Mouse (Mus musculus) forelimb bud, embryonic 11.5 days (tissue): ENCODE results near the gene AB124611.
A peak's percentile ranks its signal among the peaks of the same experiment; 100 is the strongest.
"Not testable (repeated sequence)": the region's sequence is repeated elsewhere in the genome, so short reads cannot be mapped to it uniquely, and the experiment has no call there.

ENCODE experiments used
- DNase-seq: peaks from one replicate; pipeline ENCODE4 v3.0.0-alpha.2; 2012; ENCODE audit warnings: low read depth, low spot score

The AB124611 gene

DNA sequence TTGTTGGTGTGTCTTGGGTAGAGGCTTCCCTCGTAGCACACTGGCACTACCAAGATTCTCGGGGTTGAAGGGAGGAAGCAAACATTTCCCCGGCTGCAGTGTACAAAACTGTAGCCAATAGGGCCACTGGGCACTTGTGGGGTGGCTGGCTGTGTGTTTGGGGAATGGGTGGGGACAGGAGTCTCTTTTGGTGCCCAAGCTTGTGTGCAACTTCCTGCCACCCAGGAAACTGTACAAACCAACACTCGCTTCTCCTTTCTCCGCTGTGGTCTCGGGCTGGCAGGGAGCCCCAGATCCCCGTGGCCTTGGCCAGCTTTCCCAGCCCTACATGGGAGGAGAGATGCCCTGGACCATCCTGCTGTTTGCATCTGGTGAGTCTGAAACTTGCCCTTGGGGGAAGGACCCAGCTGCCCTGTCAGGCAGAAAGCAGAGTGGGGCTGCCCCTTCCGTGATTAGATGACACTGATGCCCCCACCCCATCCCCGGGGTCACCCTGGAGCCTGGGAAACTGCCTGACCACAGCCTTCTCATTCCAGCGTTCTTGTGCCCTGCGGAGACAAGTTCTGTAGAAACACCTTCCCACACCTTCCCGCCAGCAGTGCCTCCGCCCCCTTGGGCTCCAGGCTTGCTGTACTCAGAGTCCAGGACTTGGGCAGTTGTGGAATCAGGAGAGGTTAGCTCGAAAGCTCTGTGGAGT, at the start of gene AB124611:
Gene AB124611 (plus strand): TSS at position 240 of the 697 bp plus-strand sequence.
- no peak for DNase-seq

DNA sequence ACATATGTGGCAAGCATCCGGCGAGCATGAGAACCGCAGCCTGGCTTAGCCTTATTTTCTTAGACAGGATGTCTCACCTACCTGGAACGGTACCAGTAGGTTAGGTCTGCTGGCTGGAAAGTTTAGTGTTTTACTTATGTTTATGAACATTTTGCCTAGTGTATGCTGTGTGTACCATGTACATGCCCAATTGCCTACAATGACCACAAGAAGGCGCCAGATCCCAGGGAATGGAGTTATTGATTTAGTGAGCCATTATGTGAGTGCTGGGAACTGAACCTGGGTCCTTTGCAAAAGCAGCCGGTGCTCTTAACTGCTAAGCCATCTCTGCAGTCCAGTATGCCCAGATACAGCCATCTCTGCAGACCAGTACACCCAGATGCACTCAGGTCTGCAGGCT, 48.3 kb upstream of the AB124611 start:
- no peak for DNase-seq

GRCm38 (mm10) chr9:21484065-21484464, 41.9 kb upstream of the AB124611 start:
- no peak for DNase-seq

GRCm38 (mm10) chr9:21488246-21488645, 37.7 kb upstream of the AB124611 start:
- DNase-seq: not testable (repeated sequence)

- DNase-seq: no peak
These were observed 35.3 kb upstream of the AB124611 start for GRCm38 (mm10) chr9:21490696-21491095.

- DNase-seq: no peak
These were observed 32.1 kb upstream of the AB124611 start for GRCm38 (mm10) chr9:21493907-21494306.

DNA sequence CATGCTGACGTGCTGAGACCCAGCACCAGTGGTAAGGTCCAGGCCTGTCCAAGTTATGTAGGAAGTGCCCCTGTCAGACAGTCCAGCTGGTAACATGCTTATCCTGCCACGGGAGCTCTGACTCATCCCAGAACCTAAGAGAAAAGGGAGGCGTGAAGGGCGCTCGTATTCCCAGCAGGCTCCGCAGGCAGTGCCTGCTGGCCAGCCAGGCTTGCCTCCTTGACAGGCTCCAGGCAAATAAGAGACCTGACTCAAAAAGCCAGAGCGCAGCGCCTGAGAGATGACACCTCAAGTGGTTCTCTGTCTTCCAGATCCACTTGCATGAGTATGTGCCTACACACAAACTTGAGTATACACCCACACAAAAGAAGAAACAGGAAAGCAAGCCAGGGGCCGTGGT, 31.2 kb upstream of the AB124611 start:
- no peak for DNase-seq

- peak; percentile 90 for DNase-seq
These were observed 29.5 kb upstream of the AB124611 start for GRCm38 (mm10) chr9:21496308-21497049.

DNA sequence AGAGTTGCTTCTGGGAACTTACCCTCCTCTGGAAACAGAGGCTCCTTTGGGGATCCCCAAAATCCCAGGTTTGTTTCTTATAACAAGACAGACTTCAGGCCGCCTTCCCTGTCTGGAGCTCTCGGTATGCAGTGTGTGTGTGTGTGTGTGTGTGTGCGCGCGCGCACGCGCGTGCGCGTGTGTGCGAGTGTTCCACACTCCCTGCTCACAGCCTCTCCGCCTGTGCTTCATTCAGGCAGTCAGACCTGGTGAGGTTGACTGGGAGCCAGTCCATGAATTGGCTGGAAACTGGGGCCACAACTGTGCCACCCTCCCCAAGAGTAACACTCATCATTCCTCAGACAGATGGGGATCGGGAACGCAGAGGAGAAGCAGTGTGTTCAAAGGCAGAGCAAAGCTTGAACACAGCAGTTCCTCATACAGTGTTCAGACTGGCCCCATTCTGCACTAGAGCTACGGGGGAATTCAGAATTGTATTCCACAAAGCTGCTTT, 28.9 kb upstream of the AB124611 start:
- DNase-seq: no peak

DNA sequence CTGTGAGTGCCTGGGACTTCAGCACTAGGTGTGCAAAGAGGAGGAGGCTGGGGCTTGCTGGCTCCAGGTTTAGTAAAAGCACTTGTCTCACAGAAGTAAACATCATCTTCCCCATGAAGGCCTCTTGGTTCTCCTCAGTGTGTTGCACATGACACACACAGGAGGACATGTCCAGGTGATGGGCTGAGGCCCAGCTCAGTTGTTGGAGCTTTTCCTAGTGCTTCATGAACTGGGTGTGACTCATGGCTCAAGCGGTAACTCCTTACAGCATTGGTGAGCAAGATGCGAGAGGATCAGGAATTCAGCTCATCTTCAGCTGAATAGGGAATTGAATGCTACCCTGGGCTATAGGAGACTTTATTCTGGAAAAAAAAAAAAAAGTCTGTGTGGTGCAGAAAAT, 28.3 kb upstream of the AB124611 start:
- DNase-seq: no peak

GRCm38 (mm10) chr9:21498284-21498902, 27.6 kb upstream of the AB124611 start:
- no peak for DNase-seq

GRCm38 (mm10) chr9:21503352-21503751, 22.6 kb upstream of the AB124611 start:
- no peak for DNase-seq

DNA sequence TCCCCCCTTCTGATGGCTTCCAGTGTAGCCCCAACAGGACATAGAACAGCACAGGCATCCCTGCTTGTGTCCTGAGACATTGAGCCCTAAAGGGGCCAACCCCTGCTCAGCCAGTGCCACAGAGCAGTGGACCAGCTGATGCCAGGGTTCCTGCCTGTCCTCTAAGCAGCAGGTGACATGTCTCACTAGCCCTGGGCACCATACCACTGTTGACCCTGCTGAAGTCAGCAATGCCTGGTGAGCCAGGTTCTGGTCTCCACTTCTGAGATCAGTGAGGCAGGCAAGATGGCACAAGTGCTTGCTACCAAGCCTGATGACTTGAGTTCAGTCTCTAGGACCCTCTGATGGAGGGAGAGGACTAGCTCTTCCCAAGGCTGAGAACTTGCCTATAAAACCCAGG, 20.2 kb upstream of the AB124611 start:
- DNase-seq: no peak

DNA sequence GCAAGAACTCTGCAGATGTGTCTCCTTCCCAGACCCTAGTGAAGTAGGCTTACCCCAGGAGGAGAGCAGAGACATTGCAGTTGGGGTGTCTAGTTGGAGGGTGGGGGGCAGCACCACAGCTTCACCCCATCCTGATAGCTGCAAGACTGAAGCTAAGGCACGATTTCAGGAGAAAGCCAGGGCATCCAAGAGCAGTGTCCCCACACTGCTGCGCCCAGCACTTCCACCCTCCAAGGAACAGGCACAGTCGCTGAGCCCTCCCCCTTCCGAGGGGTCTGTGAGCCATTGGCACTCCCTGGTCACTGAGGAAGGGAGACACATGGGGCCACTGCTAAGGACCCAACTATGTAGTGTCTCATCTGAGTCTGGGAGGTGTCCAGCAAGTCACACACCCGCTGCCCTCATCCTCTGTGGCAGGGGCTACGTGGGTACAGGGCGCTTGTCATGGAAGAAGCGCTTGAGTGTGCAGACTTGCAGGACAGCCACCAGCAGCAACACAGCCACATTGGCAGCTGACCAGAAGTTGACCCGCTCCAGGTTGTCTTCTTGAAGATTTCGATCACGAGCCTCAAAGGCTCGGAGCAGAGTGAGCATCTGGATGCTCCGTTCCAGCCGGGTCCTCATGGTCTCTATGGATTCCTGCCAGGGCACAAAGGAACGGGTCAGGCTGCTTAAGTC, 18.1 kb upstream of the AB124611 start:
- no peak for DNase-seq

DNA sequence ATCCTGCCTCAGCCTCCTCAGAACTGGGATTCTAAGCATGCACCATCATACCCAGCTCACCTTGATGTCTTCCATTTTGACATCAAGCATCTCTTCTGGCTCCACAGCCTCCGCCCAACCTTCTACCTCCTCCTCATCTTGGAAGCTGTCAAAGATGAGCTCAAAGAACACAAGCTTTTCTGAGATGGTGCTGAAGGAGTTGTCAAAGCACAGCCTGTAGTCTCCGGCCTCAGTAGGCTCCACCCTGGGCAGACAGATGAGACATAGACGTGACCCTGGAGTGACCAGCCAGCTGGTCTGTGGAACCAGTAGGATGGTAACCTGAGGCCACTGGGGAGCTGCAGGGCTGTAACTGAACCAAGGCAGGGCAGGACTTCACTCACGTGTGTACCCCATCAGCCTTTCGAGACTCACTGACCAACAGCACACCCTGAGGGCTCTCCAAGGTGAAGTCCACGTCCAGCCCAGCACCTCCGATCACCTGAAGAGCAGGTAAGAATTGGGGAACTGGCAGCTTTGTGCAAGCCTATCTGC, 17.0 kb upstream of the AB124611 start:
- no peak for DNase-seq

- DNase-seq: peak; percentile 95
These were observed 15.9 kb upstream of the AB124611 start, which contains the start of gene Tmed1 for GRCm38 (mm10) chr9:21509772-21510688. TSS of gene Tmed1 (minus strand) at chr9:21510252.

DNA sequence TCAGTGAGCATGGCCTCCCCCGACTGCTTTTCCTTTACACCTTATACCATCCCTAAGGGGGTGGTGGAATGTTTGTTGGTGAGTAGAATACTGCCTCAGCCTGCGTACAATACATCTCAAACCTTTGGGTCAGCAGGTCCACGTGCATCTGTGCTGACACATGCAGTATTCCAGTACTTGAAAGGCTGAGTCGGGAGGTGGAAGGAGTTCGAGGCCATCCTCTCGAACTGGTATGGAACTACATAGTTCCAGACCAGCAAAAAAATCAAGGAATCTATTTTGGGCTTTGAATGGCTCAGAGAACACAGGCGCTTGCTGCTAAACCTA, 15.3 kb upstream of the AB124611 start:
- no peak for DNase-seq

- DNase-seq: no peak
These were observed 14.9 kb upstream of the AB124611 start for GRCm38 (mm10) chr9:21511052-21511451.

- DNase-seq: no peak
These were observed 12.5 kb upstream of the AB124611 start for GRCm38 (mm10) chr9:21513466-21513865.

DNA sequence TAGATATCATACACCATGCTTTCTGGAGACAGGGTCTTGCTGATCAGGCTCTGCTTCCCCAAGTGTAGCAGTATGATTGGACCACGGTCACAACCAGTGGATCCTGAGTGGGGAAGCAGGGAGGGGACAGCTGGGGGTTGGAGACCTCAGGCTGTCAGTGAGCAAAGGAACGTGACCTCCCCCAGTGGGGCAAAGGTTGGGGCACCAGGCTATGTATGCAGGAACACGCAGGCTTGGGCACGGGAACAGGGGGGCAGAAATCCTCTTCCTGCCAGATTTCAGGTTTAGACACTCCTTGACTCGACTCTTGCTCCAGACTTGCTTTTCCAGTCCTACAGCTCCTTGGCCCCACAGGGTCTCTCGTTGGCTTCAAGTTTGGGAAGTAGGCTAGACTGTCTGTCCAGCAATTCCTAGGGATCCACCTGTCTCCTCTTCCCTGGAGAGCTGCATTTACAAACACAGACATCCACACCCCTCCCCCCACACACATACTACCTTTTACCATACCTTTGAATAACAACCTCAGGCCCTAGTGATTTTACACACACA, 8.0 kb upstream of the AB124611 start:
- DNase-seq: no peak
